Comparison of ENCODE assay signal across 18 mouse cellular contexts in the genomic region with DNA sequence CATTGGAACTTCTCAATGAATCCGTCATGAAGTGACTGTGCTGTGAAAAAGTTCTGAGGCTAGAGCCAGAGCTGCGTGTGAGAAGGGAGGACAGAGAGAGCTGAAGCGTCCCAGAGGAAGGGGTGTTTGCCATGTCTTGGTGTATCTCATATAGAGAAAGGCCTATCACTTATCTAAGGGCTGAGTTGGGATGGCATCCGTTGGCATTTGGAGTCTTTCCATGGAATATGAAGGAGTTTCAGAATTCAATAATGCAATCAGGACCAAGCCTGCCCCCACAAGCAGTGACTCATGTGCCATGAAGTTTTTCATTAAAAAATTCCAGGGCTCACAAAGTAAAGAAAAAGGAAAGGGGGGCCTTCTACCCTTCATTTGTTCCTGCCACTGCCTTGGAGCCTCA.
A peak's percentile ranks its signal among the peaks of the same experiment; 100 is the strongest.
DNase-seq lines count a peak whose midpoint lies in the region; ATAC-seq and TF ChIP-seq lines count a peak whose summit lies in the region.
"Had no signal": no experiment of that assay in that cellular context is flagged by ENCODE, and none has a peak within 500 bp of the region (broad histone marks: within the 10 kb centered on the region; RNA-seq: fewer than 3 reads in every experiment).

No protein-coding gene starts in this region.

- no peak overlapping the region for H3K4me2 ChIP-seq in forebrain, embryonic 15.5 days (replicated peaks)
- H3K4me2 ChIP-seq in forebrain, embryonic 14.5 days (ENCODE audit: low read length): no peak overlapping the region
- H3K4me2 ChIP-seq in kidney, embryonic 15.5 days: no peak overlapping the region
- no peak overlapping the region for H3K4me2 ChIP-seq in kidney, embryonic 14.5 days (replicated peaks; ENCODE audit: low read depth, low read length)
- H3K4me2 ChIP-seq: embryonic facial prominence, embryonic 13.5 days; heart, embryonic 12.5 days; hindbrain, embryonic 14.5 days had no signal

- H3K4me3 ChIP-seq in forebrain, embryonic 15.5 days: no peak overlapping the region
- H3K4me3 ChIP-seq in forebrain, embryonic 14.5 days (ENCODE audit: low read depth, low read length): no peak overlapping the region
- no peak overlapping the region for H3K4me3 ChIP-seq in kidney, embryonic 15.5 days (replicated peaks)
- H3K4me3 ChIP-seq in kidney, embryonic 14.5 days (ENCODE audit: low read length): no peak overlapping the region
- H3K4me3 ChIP-seq in left cerebral cortex, adult 2 months: no peak overlapping the region
- no peak overlapping the region for H3K4me3 ChIP-seq in limb, embryonic 10.5 days
- H3K4me3 ChIP-seq: embryonic facial prominence, embryonic 13.5 days; gastrocnemius, adult 2 months; heart, embryonic 12.5 days; hindbrain, embryonic 10.5 days had no signal

- H3K4me1 ChIP-seq in forebrain, embryonic 15.5 days: peaks cover 15% of the 10 kb centered on the region
- peaks cover 8% of the 10 kb centered on the region for H3K4me1 ChIP-seq in forebrain, embryonic 14.5 days (ENCODE audit: control insufficient read depth, insufficient read depth, low read length)
- peaks cover 15% of the 10 kb centered on the region for H3K4me1 ChIP-seq in kidney, embryonic 15.5 days
- no peaks in the 10 kb centered on the region; the same call in 1 of the 2 replicates for H3K4me1 ChIP-seq in kidney, embryonic 14.5 days (ENCODE audit: control insufficient read depth, insufficient read depth, low read length)
- no peaks in the 10 kb centered on the region for H3K4me1 ChIP-seq in limb, embryonic 10.5 days
- H3K4me1 ChIP-seq: embryonic facial prominence, embryonic 13.5 days; heart, embryonic 12.5 days had no signal

- no peak for ATAC-seq in forebrain, embryonic 15.5 days (replicated peaks)
- ATAC-seq in forebrain, embryonic 14.5 days: no peak
- ATAC-seq in kidney, embryonic 15.5 days (replicated peaks; ENCODE audit: low FRiP score): no peak
- ATAC-seq in kidney, embryonic 14.5 days (ENCODE audit: low FRiP score, low TSS enrichment): no peak
- ATAC-seq: activated CD4-positive, CD25-positive, alpha-beta regulatory T cell, adult 4 months had no signal

- H3K36me3 ChIP-seq in forebrain, embryonic 15.5 days: no peaks in the 10 kb centered on the region
- H3K36me3 ChIP-seq in forebrain, embryonic 14.5 days (ENCODE audit: control insufficient read depth, insufficient read depth, low read length): no peaks in the 10 kb centered on the region
- no peaks in the 10 kb centered on the region for H3K36me3 ChIP-seq in kidney, embryonic 15.5 days
- H3K36me3 ChIP-seq in kidney, embryonic 14.5 days (ENCODE audit: control insufficient read depth, insufficient read depth, low read length): no peaks in the 10 kb centered on the region
- H3K36me3 ChIP-seq in limb, embryonic 10.5 days: no peaks in the 10 kb centered on the region
- H3K36me3 ChIP-seq: embryonic facial prominence, embryonic 13.5 days; heart, embryonic 12.5 days; hindbrain, embryonic 10.5 days had no signal

- H3K27me3 ChIP-seq in forebrain, embryonic 15.5 days: no peaks in the 10 kb centered on the region
- H3K27me3 ChIP-seq in forebrain, embryonic 14.5 days (replicated peaks; ENCODE audit: control insufficient read depth, insufficient read depth, low read length): no peaks in the 10 kb centered on the region
- H3K27me3 ChIP-seq in kidney, embryonic 15.5 days: no peaks in the 10 kb centered on the region
- no peaks in the 10 kb centered on the region for H3K27me3 ChIP-seq in kidney, embryonic 14.5 days (ENCODE audit: control insufficient read depth, insufficient read depth, low read length)
- no peaks in the 10 kb centered on the region for H3K27me3 ChIP-seq in limb, embryonic 10.5 days (ENCODE audit: low read depth, poor library complexity, severe bottlenecking)
- H3K27me3 ChIP-seq: embryonic facial prominence, embryonic 13.5 days; heart, embryonic 12.5 days; Patski had no signal

- TF ChIP-seq CTCF in left cerebral cortex, adult 2 months (IDR thresholded peaks at IDR 0.05): no peak

- intact Hi-C loops in left cerebral cortex, adult 2 months (cut with DNase I): no loop called here
- intact Hi-C loops in left cerebral cortex, postnatal 36 days (cut with DNase I): no loop called here

- no peak overlapping the region for H3K9ac ChIP-seq in forebrain, embryonic 15.5 days (replicated peaks)
- H3K9ac ChIP-seq in forebrain, embryonic 14.5 days (ENCODE audit: low read length): no peak overlapping the region
- no peak overlapping the region for H3K9ac ChIP-seq in kidney, embryonic 15.5 days
- H3K9ac ChIP-seq in kidney, embryonic 14.5 days (ENCODE audit: low read depth, low read length): no peak overlapping the region
- H3K9ac ChIP-seq: embryonic facial prominence, embryonic 13.5 days; heart, embryonic 12.5 days; hindbrain, embryonic 14.5 days had no signal

- DNase-seq in forebrain, embryonic 14.5 days (ENCODE audit: low spot score): no peak
- no peak for DNase-seq in left cerebral cortex, adult 2 months (ENCODE audit: extremely low spot score in 1 of 2, low spot score in 2 of 2)
- no peak for DNase-seq in left cerebral cortex, postnatal 36 days (ENCODE audit: low spot score in 2 of 2)
- no peak for DNase-seq in limb, embryonic 10.5 days (ENCODE audit: low spot score)
- DNase-seq: adrenal gland, postnatal 14 days; cerebellum, adult 9-11 months; cerebellum, postnatal 36 days; gastrocnemius, adult 2 months; gastrocnemius, postnatal 25 days had no signal

- WGBS in forebrain, embryonic 15.5 days: 22% methylated on average over 4 of the region's 4 CpGs
- WGBS in forebrain, embryonic 14.5 days: 32% methylated on average over 4 of the region's 4 CpGs
- 72% methylated on average over 4 of the region's 4 CpGs for WGBS in kidney, embryonic 15.5 days
- WGBS in kidney, embryonic 14.5 days: 81% methylated on average over 4 of the region's 4 CpGs
- 76% methylated on average over 4 of the region's 4 CpGs for WGBS in limb, embryonic 10.5 days

- no peaks in the 10 kb centered on the region for H3K9me3 ChIP-seq in forebrain, embryonic 15.5 days
- no peaks in the 10 kb centered on the region for H3K9me3 ChIP-seq in forebrain, embryonic 14.5 days (replicated peaks; ENCODE audit: control insufficient read depth, low read length)
- H3K9me3 ChIP-seq in kidney, embryonic 15.5 days (replicated peaks): no peaks in the 10 kb centered on the region
- H3K9me3 ChIP-seq in kidney, embryonic 14.5 days (ENCODE audit: control insufficient read depth, low read length): no peaks in the 10 kb centered on the region
- H3K9me3 ChIP-seq in limb, embryonic 10.5 days (replicated peaks): no peaks in the 10 kb centered on the region
- H3K9me3 ChIP-seq: embryonic facial prominence, embryonic 13.5 days; heart, embryonic 12.5 days; hindbrain, embryonic 10.5 days had no signal

- 0 out of 2 replicates have a peak overlapping the region, but pooled peaks have one; percentile 12 for H3K27ac ChIP-seq in forebrain, embryonic 15.5 days (replicated peaks)
- no peak overlapping the region for H3K27ac ChIP-seq in forebrain, embryonic 14.5 days (ENCODE audit: low read depth, low read length)
- 0 out of 2 replicates have a peak overlapping the region, but pooled peaks have one; percentile 2 for H3K27ac ChIP-seq in kidney, embryonic 15.5 days
- no peak overlapping the region for H3K27ac ChIP-seq in kidney, embryonic 14.5 days (ENCODE audit: low read depth, low read length)
- H3K27ac ChIP-seq in left cerebral cortex, adult 2 months: peak overlapping the region; percentile 28
- no peak overlapping the region for H3K27ac ChIP-seq in limb, embryonic 10.5 days
- H3K27ac ChIP-seq: embryonic facial prominence, embryonic 13.5 days; gastrocnemius, adult 2 months; hindbrain, embryonic 10.5 days; hindbrain, embryonic 14.5 days had no signal

Comparison
In these comparisons a context has a peak if more than half of its experiments do, and no peak if none do; other contexts are left out.
1. H3K27ac ChIP-seq: peak in forebrain, embryonic 15.5 days (single experiment), kidney, embryonic 15.5 days (single experiment) and left cerebral cortex, adult 2 months (single experiment); none in forebrain, embryonic 14.5 days (single experiment), kidney, embryonic 14.5 days (single experiment) and limb, embryonic 10.5 days (single experiment).